Mouse (Mus musculus) monocyte, adult 59 days (primary cell): ENCODE results near the gene Senp1. TPM values are rescaled to one million over a fixed set of nuclear protein-coding genes. Genes with fewer than 3 reads are reported as not detected.

Source experiments
- total RNA-seq, 2 experiments: library from RNA; stranded (reverse); gene quantifications; one replicate each; pipeline ENCODE4 v1.2.4; 2023

Gene Senp1
- 10 to 100 TPM; 37.6 to 39.5 TPM for total RNA-seq

DNA sequence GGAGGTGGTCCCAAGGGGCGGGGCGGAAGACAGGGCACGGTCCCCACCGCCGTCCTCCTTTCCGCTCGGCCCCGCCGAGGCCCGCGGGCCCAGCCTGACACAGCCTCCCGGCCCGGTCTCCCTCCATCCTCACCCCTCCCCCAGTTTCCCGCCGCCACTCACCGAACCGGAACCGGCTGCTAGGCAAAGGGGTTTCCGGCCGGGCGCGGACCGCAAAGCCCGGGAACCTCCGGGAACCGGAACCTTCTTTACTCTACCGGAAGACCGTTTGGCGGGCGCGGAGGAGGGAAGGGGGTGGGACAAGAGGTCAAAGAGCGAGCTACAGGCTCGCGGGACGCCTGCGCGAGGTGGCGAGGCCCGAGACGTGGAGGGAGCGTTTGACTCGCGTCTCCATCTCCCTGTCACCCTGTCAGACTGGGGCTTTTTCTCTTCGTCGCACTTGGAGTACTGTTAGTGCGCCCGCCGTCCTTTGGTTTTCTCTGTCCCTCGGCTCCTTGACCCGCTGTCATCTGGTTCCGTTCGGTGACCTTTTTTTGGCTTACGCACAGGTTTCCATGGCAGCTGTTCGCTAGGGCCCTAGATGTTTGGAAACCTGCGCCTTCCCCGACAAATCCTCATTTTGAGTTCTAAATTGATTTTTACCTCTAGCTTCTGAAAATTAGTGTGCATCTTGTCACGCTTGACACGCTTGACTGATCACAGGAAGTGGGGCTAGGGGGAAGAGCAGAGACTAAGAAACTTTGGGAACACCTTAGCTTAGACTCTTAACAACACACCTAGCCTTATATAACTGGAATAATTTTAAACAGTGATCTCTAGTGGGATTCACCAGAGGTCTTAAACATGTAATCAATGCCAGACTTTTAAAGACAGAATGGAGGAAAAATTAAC is at the start of gene Senp1:
Senp1 (minus strand) TSS at position 624 of the 891 bp plus-strand sequence.

DNA sequence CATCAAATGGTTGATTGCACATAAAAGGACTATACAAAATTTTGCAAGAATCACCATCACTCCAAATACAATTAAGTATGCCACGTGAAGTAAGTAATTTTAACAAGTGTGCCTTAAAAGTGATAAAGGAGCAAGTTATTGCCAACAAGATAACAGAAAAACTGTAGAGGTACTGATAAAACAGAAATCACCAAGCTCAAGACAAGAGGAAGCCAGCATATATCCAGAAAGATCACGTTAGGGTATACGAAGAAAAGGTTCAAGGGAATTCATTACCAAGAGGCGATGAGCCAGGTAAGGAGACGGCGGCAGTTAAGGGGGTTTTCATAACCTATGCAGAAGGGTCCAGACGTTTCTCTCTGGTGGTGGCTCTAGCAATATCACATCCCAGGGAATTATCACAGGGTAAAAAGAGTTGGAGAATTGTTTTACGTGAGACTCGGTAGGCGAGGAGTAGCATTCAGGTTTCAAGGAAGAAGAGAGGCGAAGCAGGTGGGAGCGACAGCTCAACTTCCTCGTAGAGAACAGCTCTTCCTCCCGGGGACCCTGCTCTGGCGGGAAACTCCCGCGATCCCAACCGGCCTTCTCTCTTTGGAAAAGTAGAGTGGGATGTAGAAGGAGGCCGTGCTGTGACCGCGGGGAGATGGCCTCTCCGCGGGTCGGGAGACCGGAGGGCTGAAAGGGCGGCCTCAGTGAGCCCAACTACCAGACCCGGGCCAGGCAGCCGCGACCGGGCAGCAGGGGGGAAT is 998 bp downstream of the Senp1 start, which contains the start of gene Pfkm:
Pfkm (plus strand) TSS at position 218 of the 749 bp plus-strand sequence.

DNA sequence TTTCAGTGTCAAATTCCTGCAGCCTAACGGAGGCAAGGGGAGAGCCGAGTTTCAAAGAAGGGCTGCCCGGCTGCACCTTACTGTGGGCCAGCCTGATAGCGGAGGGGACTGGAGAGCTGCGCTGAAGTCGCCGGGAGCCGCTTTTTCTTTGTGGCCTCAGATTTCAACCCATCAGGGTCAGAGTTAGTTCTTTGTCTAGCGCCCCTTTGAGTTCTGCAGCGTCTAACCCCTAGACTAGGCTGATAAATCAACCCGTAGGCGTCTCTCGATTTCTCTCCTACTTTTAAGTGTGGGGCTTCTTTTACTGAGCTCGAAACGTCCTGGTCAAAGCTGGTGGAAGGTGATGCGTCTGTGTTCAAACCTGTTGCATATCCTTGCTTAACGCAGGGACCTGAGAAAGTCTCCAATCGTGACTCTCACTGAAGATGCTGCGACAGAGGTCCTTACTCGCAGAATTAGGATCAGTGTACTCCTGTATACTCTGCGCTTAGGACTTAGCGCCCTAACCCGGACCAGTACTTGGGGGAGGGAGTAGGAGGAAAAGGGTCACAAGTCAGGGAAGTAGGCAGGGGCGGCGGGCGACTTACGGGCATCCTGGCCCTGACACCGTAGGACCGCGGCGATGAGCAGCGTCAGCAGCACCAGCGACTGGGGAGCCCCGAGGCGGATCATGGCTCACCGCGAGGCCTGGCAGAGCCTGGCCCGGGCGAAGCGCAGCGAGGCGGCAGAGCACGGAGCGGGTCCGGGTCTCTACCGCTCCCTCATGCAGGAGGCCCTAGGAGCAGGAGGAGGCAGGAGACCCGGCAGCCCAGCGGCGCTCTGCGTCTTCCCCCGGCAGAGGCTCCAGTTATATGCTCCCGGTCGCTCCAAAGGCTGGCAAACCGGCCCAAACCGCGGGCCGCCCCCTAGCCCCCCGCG is 89.5 kb downstream of the Senp1 start, which contains the start of gene Col2a1:
Col2a1 (minus strand) TSS at position 874 of the 918 bp plus-strand sequence.

Other genes starting within 250 kb of the Senp1 start
- gene Hdac7, start 249.2 kb downstream of the Senp1 start, total RNA-seq = 10 to 100 TPM; 24.9 to 25.8 TPM
- 1 to 10 TPM; 1.8 to 2.2 TPM for gene Vdr, start 183.1 kb downstream of the Senp1 start, total RNA-seq
- gene Tmem106c, start 129.5 kb downstream of the Senp1 start, total RNA-seq = 10 to 100 TPM; 23.1 to 27.8 TPM
- under 1 TPM in 1 of 2 experiments, not detected in 1; 0.15 TPM for gene Col2a1, start 89.0 kb downstream of the Senp1 start, total RNA-seq
- 1 to 10 TPM; 5.6 to 6.6 TPM for gene Pfkm, start 1.2 kb downstream of the Senp1 start, total RNA-seq
- gene Asb8, start 71.9 kb upstream of the Senp1 start, total RNA-seq = 10 to 100 TPM; 23.3 to 23.4 TPM
- gene Ccdc184, start 73.4 kb upstream of the Senp1 start, total RNA-seq = not detected
- gene Olfr288, start 101.8 kb upstream of the Senp1 start, total RNA-seq = not detected
- gene Gm44579, start 127.2 kb upstream of the Senp1 start, total RNA-seq = not detected
- gene Olfr287, start 127.3 kb upstream of the Senp1 start, total RNA-seq = not detected
- gene Olfr286, start 140.7 kb upstream of the Senp1 start, total RNA-seq = not detected
- not detected for gene H1fnt, start 163.5 kb upstream of the Senp1 start, total RNA-seq
- under 1 TPM; 0.16 to 0.30 TPM for gene Zfp641, start 202.4 kb upstream of the Senp1 start, total RNA-seq
- gene Olfr285, start 223.6 kb upstream of the Senp1 start, total RNA-seq = not detected
- not detected for gene Olfr284, start 247.2 kb upstream of the Senp1 start, total RNA-seq